In genomic region chr4:85305912-85306573, GRCm38 (mm10) we compare ENCODE assay signal across 11 mouse cellular contexts.
DNase-seq lines count a peak whose midpoint lies in the region; ATAC-seq and TF ChIP-seq lines count a peak whose summit lies in the region.
"Had no signal": no experiment of that assay in that cellular context is flagged by ENCODE, and none has a peak within 500 bp of the region (broad histone marks: within the 10 kb centered on the region; RNA-seq: fewer than 3 reads in every experiment).

No protein-coding gene starts in this region.

- intact Hi-C loops in gastrocnemius, postnatal 36 days (cut with DNase I), result no loop called here
- intact Hi-C loops in gastrocnemius, adult 2 months (cut with DNase I), result no loop called here

- peak; percentile 50; the same call in 1 of the 2 replicates for ATAC-seq in forebrain, embryonic 14.5 days
- no peak for ATAC-seq in forebrain, embryonic 11.5 days (replicated peaks; ENCODE audit: low FRiP score)

- 78% methylated on average over 7 of the region's 7 CpGs for WGBS in forebrain, embryonic 14.5 days
- WGBS in forebrain, embryonic 11.5 days, result 83% methylated on average over 7 of the region's 7 CpGs

- no peaks in the 10 kb centered on the region for H3K36me3 ChIP-seq in forebrain, embryonic 14.5 days (ENCODE audit: control insufficient read depth, insufficient read depth, low read length)
- H3K36me3 ChIP-seq in forebrain, embryonic 11.5 days (ENCODE audit: control insufficient read depth, insufficient read depth, low read length), result no peaks in the 10 kb centered on the region
- H3K36me3 ChIP-seq: liver, embryonic 13.5 days had no signal

- no peaks in the 10 kb centered on the region for H3K9me3 ChIP-seq in forebrain, embryonic 14.5 days (replicated peaks; ENCODE audit: control insufficient read depth, low read length)
- H3K9me3 ChIP-seq in forebrain, embryonic 11.5 days (ENCODE audit: control insufficient read depth, low read length), result no peaks in the 10 kb centered on the region
- H3K9me3 ChIP-seq: liver, embryonic 13.5 days had no signal

- H3K27ac ChIP-seq in forebrain, embryonic 14.5 days (ENCODE audit: low read depth, low read length), result no peak overlapping the region
- no peak overlapping the region for H3K27ac ChIP-seq in forebrain, embryonic 11.5 days (ENCODE audit: low read depth, low read length)
- no peak overlapping the region; the same call in 1 of the 2 replicates for H3K27ac ChIP-seq in gastrocnemius, adult 2 months
- H3K27ac ChIP-seq: liver, embryonic 13.5 days had no signal

- H3K4me1 ChIP-seq in forebrain, embryonic 14.5 days (ENCODE audit: control insufficient read depth, insufficient read depth, low read length), result no peaks in the 10 kb centered on the region
- no peaks in the 10 kb centered on the region; the same call in 1 of the 2 replicates for H3K4me1 ChIP-seq in forebrain, embryonic 11.5 days (replicated peaks; ENCODE audit: control insufficient read depth, insufficient read depth, low read length)
- H3K4me1 ChIP-seq: liver, embryonic 13.5 days had no signal

- H3K27me3 ChIP-seq in forebrain, embryonic 14.5 days (replicated peaks; ENCODE audit: control insufficient read depth, insufficient read depth, low read length), result no peaks in the 10 kb centered on the region
- no peaks in the 10 kb centered on the region for H3K27me3 ChIP-seq in forebrain, embryonic 11.5 days (ENCODE audit: control insufficient read depth, insufficient read depth, low read length)
- H3K27me3 ChIP-seq: liver, embryonic 13.5 days had no signal

- H3K9ac ChIP-seq in forebrain, embryonic 14.5 days (ENCODE audit: low read length), result no peak overlapping the region
- no peak overlapping the region for H3K9ac ChIP-seq in forebrain, embryonic 11.5 days (ENCODE audit: low read length)
- H3K9ac ChIP-seq: liver, embryonic 13.5 days had no signal

- DNase-seq in forebrain, embryonic 14.5 days (ENCODE audit: low spot score), result peak; percentile 27
- no peak for DNase-seq in forebrain, embryonic 11.5 days (ENCODE audit: low spot score)
- DNase-seq in adrenal gland, adult 8-10 months, result peak; percentile 24
- DNase-seq in cerebellum, postnatal 10 days, result peak; percentile 68 to 73
- DNase-seq in kidney, postnatal 4 days, result peak; percentile 18 to 31
- DNase-seq in urinary bladder, adult 2 months (ENCODE audit: low spot score), result no peak
- no peak for DNase-seq in gastrocnemius, postnatal 36 days
- no peak for DNase-seq in gastrocnemius, adult 2 months
- DNase-seq: heart, postnatal 14 days; liver, embryonic 13.5 days; thymus, adult 2 months had no signal

- no peak for TF ChIP-seq CTCF in gastrocnemius, adult 2 months (IDR thresholded peaks at IDR 0.05)

- no peak overlapping the region for H3K4me2 ChIP-seq in forebrain, embryonic 14.5 days (ENCODE audit: low read length)
- no peak overlapping the region for H3K4me2 ChIP-seq in forebrain, embryonic 11.5 days (ENCODE audit: low read depth, low read length, severe bottlenecking)
- H3K4me2 ChIP-seq: liver, embryonic 13.5 days had no signal

- no peak overlapping the region for H3K4me3 ChIP-seq in forebrain, embryonic 14.5 days (ENCODE audit: low read depth, low read length)
- H3K4me3 ChIP-seq in forebrain, embryonic 11.5 days (ENCODE audit: low read depth, low read length), result no peak overlapping the region
- H3K4me3 ChIP-seq in gastrocnemius, adult 2 months, result no peak overlapping the region
- H3K4me3 ChIP-seq: liver, embryonic 13.5 days had no signal

Comparison
In these comparisons a context has a peak if more than half of its experiments do, and no peak if none do; other contexts are left out.
1. DNase-seq: peak in forebrain, embryonic 14.5 days (single experiment), adrenal gland, adult 8-10 months (single experiment), cerebellum, postnatal 10 days (2 of 2) and kidney, postnatal 4 days (2 of 2); none in forebrain, embryonic 11.5 days (single experiment), urinary bladder, adult 2 months (single experiment), gastrocnemius, postnatal 36 days (0 of 2) and gastrocnemius, adult 2 months (single experiment).